Mouse (Mus musculus) heart, adult 2 months (tissue): Measurements from ENCODE around the gene Gpr62. TPM values are rescaled to one million over a fixed set of nuclear protein-coding genes. Genes with fewer than 3 reads are reported as not detected.

Experiments used
- DNase-seq, 2 experiments: peaks; one replicate each; pipeline ENCODE4 v3.0.0; 2021
- H3K27ac ChIP-seq: fragments of 200-600 bp; 2 replicates; pipeline ENCODE4 v1.8.1; 2022
- H3K27me3 ChIP-seq: fragments of 200-500 bp; 2 replicates; pipeline ENCODE4 v1.6.1; 2012; ENCODE audit warnings: mild to moderate bottlenecking, low read length, inconsistent platforms, mixed read lengths; ENCODE audit not compliant: control insufficient read depth, insufficient read depth
- H3K36me3 ChIP-seq: fragments of 200-500 bp; 2 replicates; pipeline ENCODE4 v1.6.1; 2012; ENCODE audit warnings: low read length, inconsistent platforms; ENCODE audit not compliant: control insufficient read depth, insufficient read depth
- H3K4me1 ChIP-seq: fragments of 200-500 bp; 2 replicates; pipeline ENCODE4 v1.6.1; 2011; ENCODE audit warnings: low read length; ENCODE audit not compliant: control insufficient read depth, insufficient read depth
- H3K4me3 ChIP-seq: fragments of 200-600 bp; 2 replicates; pipeline ENCODE4 v1.8.1; 2022
- H3K79me2 ChIP-seq: fragments of 200-500 bp; replicated peaks from 2 replicates; pipeline ENCODE4 v1.6.1; 2012; ENCODE audit warnings: mild to moderate bottlenecking, inconsistent platforms, low read length, moderate library complexity, mixed read lengths; ENCODE audit not compliant: control insufficient read depth, insufficient read depth
- H3K9ac ChIP-seq: fragments of 200-500 bp; 2 replicates; pipeline ENCODE4 v1.6.1; 2012; ENCODE audit warnings: low read depth, mild to moderate bottlenecking, control low read depth, inconsistent platforms, low read length, mixed read lengths
- CTCF ChIP-seq: fragments of 200-600 bp; IDR thresholded peaks from 2 replicates; pipeline ENCODE4 v1.8.1; 2022; ENCODE audit warnings: antibody characterized with exemption, mild to moderate bottlenecking, moderate library complexity
- EP300 ChIP-seq: fragments of 200-500 bp; IDR thresholded peaks from 2 replicates; pipeline ENCODE4 v1.6.1; 2011; ENCODE audit warnings: low read depth, low read length, control low read depth; ENCODE audit not compliant: insufficient read depth
- POLR2A ChIP-seq: fragments of 200-500 bp; IDR thresholded peaks from 2 replicates; pipeline ENCODE4 v1.6.1; 2011; ENCODE audit warnings: mild to moderate bottlenecking, low read depth, low read length, control low read depth; ENCODE audit not compliant: insufficient read depth
- WGBS: fragments of 180-500 bp; shearing (Covaris S2); methylation state at CpG from one replicate; pipeline ENCODE4 v1.1.7; 2018; 5-methylcytosine and 5-hydroxymethylcytosine counted together
- intact Hi-C: fragments of 180-260 bp; cut with DNase I; formaldehyde crosslinking; loops from one replicate; pipeline ENCODE4 v1.15.1; 2025
- polyA plus RNA-seq: library from polyadenylated mRNA; depleted of rRNA; stranded (reverse); fragments of >200 nt; gene quantifications from 2 replicates; pipeline ENCODE4 v1.2.3, GENCODE M21; 2012
- total RNA-seq, 2 experiments: library from RNA; stranded (reverse); gene quantifications; 2 replicates each; pipeline ENCODE4 v1.2.3; 2021

Gpr62 gene
- total and polyA plus RNA-seq, 3 experiments, result not detected

DNA sequence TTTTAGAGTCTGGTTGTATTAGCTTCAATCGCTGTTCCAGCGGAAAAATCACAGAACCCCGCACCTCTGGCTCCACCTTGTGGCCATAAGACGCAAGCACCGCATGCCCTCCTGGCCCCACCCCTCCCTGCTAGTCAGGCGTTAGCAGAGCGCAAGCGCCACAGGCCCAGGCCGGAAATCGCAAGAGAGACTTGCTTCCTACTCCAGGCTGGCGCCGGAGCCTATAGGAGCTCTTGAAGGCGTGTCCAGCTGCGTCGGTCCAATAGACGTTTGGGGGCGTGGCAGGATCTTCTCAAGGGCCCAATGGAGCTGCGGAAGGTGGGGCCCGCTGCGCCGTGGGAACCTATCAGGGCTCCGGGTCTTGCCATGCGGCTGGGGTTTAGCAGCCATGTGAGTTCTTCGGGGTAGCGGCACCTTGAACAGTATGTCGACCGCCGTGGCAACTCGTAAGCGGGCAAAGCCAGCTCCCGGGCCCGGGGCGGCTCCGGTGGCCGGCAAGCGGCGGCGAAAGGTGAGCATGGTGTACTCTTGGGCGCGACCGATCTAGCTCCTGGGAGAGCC, 11.3 kb upstream of the Gpr62 start, which contains the start of gene Parp3:
TSS of gene Parp3 (minus strand) at position 26 of the 561 bp plus-strand sequence.
- H3K27me3 ChIP-seq, result no peaks in the 10 kb centered on the region
- TF ChIP-seq EP300 (peak; percentile 91), POLR2A (no peak), CTCF (peak; percentile 99)
- H3K4me1 ChIP-seq, result peaks cover 13% of the 10 kb centered on the region
- H3K27ac ChIP-seq, result peak within 1 kb of the TSS; percentile 96
- peak; percentile 98 to 100 for DNase-seq
- no peaks in the 10 kb centered on the region for H3K79me2 ChIP-seq
- H3K9ac ChIP-seq, result peak within 1 kb of the TSS; percentile 54
- WGBS, result under 1% methylated on average over 41 of the region's 41 CpGs
- H3K36me3 ChIP-seq, result no peaks in the 10 kb centered on the region
- intact Hi-C loops, result loop anchor here (1.0 to 5.0 kb wide), 6 partner anchors 29 to 190 kb away; partner anchors contain the start of genes Dusp7 and Rpl29
- peak within 1 kb of the TSS; percentile 74 for H3K4me3 ChIP-seq

DNA sequence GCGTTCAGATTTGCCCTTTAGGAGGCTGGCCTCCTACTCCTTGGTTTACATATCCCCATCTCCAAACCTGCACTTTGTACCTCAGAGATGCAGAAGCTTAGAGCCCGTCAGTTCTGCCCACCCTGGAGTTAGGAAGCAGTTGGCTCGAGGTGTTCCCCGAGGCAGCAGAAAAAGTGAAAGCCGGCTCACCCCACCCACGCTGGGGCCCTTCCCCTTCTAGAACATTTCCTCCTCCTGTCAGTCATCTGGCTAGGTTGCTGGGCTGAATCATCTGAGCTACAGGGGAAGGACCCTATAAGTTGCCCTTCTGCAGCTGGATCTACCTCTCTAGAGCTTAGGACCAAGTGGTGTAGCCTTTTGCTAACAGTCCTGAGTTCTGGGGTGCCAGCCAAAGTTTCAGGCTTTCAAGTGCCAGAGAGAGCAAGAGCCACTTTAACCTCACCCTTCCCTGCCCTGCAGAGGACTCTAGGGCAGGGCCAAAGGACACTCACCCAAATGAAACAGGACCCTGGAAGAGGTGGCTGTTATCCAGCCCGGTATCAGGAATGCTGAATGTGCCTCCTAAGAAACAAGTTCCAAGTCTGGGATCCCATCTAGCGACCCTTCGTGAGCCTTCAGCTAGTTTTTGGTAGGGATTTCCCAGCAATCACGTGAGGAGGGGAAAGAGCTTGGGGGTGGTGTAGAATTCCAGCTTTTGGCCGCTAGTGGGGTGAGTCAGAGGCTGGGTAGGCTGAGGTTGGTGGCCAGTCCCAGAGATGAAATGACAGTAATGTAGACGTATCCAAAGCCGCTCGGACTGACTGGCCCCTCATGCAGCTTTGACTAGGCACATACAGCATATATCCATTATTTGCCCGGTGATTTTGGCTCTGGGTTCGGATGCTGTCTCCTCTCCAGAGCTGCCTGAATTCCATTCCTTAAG, 10.5 kb upstream of the Gpr62 start:
- peak; percentile 77 to 84 for DNase-seq
- no peaks in the 10 kb centered on the region for H3K36me3 ChIP-seq
- H3K79me2 ChIP-seq, result no peaks in the 10 kb centered on the region
- H3K4me1 ChIP-seq, result peaks cover 13% of the 10 kb centered on the region
- intact Hi-C loops, result loop anchor here (1.0 to 5.0 kb wide), 5 partner anchors 28 to 189 kb away; partner anchors contain the start of genes Dusp7 and Rpl29
- H3K4me3 ChIP-seq, result peak overlapping the region; percentile 47
- WGBS, result 8% methylated on average over 16 of the region's 16 CpGs
- TF ChIP-seq CTCF (no peak), EP300 (no peak), POLR2A (peak; percentile 53; the same call in 1 of the 2 replicates)
- H3K9ac ChIP-seq, result peak overlapping the region; percentile 54
- peak overlapping the region; percentile 96 for H3K27ac ChIP-seq
- no peaks in the 10 kb centered on the region for H3K27me3 ChIP-seq

DNA sequence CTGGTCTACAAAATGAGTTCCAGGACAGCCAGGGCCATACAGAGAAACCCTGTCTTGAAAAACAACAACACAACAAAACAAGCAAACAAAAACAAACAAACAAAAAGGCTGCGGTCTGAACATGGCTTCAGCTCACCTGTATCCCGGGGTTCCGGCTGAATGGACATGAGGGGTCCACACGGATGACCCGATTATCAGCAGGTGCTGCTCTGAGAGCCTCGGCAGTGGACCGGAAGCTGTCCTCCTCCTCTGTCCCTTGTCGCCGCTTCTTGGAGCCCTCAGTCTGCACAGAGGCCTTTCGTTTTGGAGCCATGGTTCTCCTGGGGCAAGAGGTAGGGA, 9.9 kb upstream of the Gpr62 start, which contains the start of gene Rrp9:
TSS of gene Rrp9 (plus strand) at position 301 of the 339 bp plus-strand sequence.
- no peak for TF ChIP-seq POLR2A
- no peak for TF ChIP-seq EP300
- no peak for TF ChIP-seq CTCF
- Histone ChIP-seq H3K27me3 (no peaks in the 10 kb centered on the region), H3K79me2 (no peaks in the 10 kb centered on the region), H3K4me1 (peaks cover 13% of the 10 kb centered on the region), H3K4me3 (peak within 1 kb of the TSS; percentile 47), H3K9ac (peak within 1 kb of the TSS; percentile 54), H3K36me3 (no peaks in the 10 kb centered on the region), H3K27ac (peak within 1 kb of the TSS; percentile 96)
- DNase-seq, result no peak
- WGBS, result 76% methylated on average over 10 of the region's 10 CpGs
- intact Hi-C loops, result loop anchor here (1.0 to 5.0 kb wide), 5 partner anchors 27 to 188 kb away; partner anchors contain the start of genes Dusp7 and Rpl29

DNA sequence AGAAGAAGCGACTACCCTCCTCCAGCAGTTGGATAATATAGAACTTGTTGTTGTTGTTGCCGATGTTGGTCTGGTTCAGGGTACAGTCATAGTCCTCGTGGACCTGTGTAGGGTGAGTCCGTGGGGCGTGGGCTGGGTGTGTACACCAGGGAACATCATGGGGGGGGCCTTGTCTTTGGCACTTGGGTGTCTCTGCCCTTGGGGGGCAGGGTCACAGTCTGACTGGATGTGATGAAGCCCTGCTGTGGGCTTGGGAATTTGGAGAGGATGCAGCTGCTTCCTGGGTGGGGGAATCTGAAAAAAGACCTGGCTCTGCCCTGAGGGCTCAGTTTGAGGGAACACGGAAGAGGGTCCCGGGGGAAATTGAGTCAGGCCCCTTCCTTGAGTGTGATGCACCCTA, 9.3 kb upstream of the Gpr62 start:
- peak; percentile 53 to 54 for DNase-seq
- H3K4me1 ChIP-seq, result peaks cover 13% of the 10 kb centered on the region
- H3K27me3 ChIP-seq, result no peaks in the 10 kb centered on the region
- no peaks in the 10 kb centered on the region for H3K36me3 ChIP-seq
- 52% methylated on average over 7 of the region's 7 CpGs for WGBS
- TF ChIP-seq CTCF (no peak), POLR2A (no peak), EP300 (no peak)
- peak overlapping the region; percentile 96 for H3K27ac ChIP-seq
- intact Hi-C loops, result loop anchor here (5.0 kb wide), 3 partner anchors 108 to 188 kb away; partner anchors contain the start of gene Dusp7
- peak overlapping the region; percentile 32; the same call in 1 of the 2 replicates for H3K9ac ChIP-seq
- H3K4me3 ChIP-seq, result peak overlapping the region; percentile 47
- H3K79me2 ChIP-seq, result no peaks in the 10 kb centered on the region

DNA sequence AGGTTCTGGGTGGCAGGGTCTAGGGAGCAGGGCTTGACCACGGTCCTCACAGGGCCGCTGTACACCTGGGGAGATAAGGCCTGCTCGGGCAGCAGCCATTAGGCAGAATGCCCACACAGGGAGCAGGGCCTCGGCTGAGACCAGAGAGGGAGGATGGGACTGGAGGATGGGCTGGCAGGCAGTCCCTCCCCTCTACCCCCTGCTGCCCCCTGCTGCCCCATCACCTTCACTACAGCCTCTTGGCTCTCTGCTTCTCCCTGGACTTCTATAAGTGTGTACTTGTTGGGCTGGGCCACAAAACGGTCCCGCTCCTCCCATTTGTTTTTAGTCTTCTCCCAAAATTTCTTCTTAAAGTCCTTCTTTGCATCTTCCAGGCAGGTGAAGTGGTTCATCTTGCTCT, 8.7 kb upstream of the Gpr62 start:
- H3K79me2 ChIP-seq, result no peaks in the 10 kb centered on the region
- intact Hi-C loops, result no loop called here
- H3K27me3 ChIP-seq, result no peaks in the 10 kb centered on the region
- H3K9ac ChIP-seq, result peak overlapping the region; percentile 49; the same call in 1 of the 2 replicates
- no peaks in the 10 kb centered on the region for H3K36me3 ChIP-seq
- 6% methylated on average over 6 of the region's 6 CpGs for WGBS
- H3K4me3 ChIP-seq, result peak overlapping the region; percentile 47; the same call in 1 of the 2 replicates
- no peak for TF ChIP-seq POLR2A
- peak; percentile 70; the same call in 1 of the 2 replicates for TF ChIP-seq EP300
- TF ChIP-seq CTCF, result peak; percentile 82
- peaks cover 13% of the 10 kb centered on the region for H3K4me1 ChIP-seq
- peak; percentile 77 for DNase-seq
- H3K27ac ChIP-seq, result peak overlapping the region; percentile 96
